Mouse (Mus musculus): ENCODE results near the gene Intu. TPM values are rescaled to one million over a fixed set of nuclear protein-coding genes. Genes with fewer than 3 reads are reported as not detected.

Intu gene
- total RNA-seq, 2 experiments from 2014 or later, result 1.2 to 2.3 TPM

GRCm38 (mm10) chr3:40518240-40518639 lies 12.8 kb upstream of the Intu start:
- H3K27ac ChIP-seq, result no peak overlapping the region
- intact Hi-C loops (cut with DNase I), result no loop called here
- no peak for DNase-seq
- no peak for TF ChIP-seq CTCF (IDR thresholded peaks at IDR 0.05)
- no peak overlapping the region for H3K4me3 ChIP-seq

GRCm38 (mm10) chr3:40519555-40519954 lies 11.5 kb upstream of the Intu start:
- Histone ChIP-seq H3K27ac (no peak overlapping the region), H3K4me3 (no peak overlapping the region)
- TF ChIP-seq CTCF (IDR thresholded peaks at IDR 0.05), result no peak
- DNase-seq, result no peak
- intact Hi-C loops (cut with DNase I), result no loop called here

- TF ChIP-seq CTCF (IDR thresholded peaks at IDR 0.05), result no peak
- no peak for DNase-seq
- no peak overlapping the region for H3K4me3 ChIP-seq
- no peak overlapping the region for H3K27ac ChIP-seq
- intact Hi-C loops (cut with DNase I), result no loop called here
Measured at GRCm38 (mm10) chr3:40520567-40520966, 10.5 kb upstream of the Intu start.

GRCm38 (mm10) chr3:40522446-40522845 lies 8.6 kb upstream of the Intu start:
- Histone ChIP-seq H3K4me3 (peak overlapping the region; percentile 33), H3K27ac (no peak overlapping the region)
- no peak for TF ChIP-seq CTCF (IDR thresholded peaks at IDR 0.05)
- no peak for DNase-seq
- intact Hi-C loops (cut with DNase I), result no loop called here

GRCm38 (mm10) chr3:40522846-40523245 lies 8.2 kb upstream of the Intu start:
- DNase-seq, result no peak
- Histone ChIP-seq H3K4me3 (peak overlapping the region; percentile 33), H3K27ac (no peak overlapping the region)
- intact Hi-C loops (cut with DNase I), result no loop called here
- no peak for TF ChIP-seq CTCF (IDR thresholded peaks at IDR 0.05)

GRCm38 (mm10) chr3:40523371-40523783 lies 7.7 kb upstream of the Intu start:
- intact Hi-C loops (cut with DNase I), result no loop called here
- no peak overlapping the region for H3K27ac ChIP-seq
- peak overlapping the region; percentile 33 for H3K4me3 ChIP-seq
- DNase-seq, result no peak
- TF ChIP-seq CTCF (IDR thresholded peaks at IDR 0.05), result peak; percentile 68

- intact Hi-C loops (cut with DNase I), result no loop called here
Measured at GRCm38 (mm10) chr3:40524841-40525240, 6.2 kb upstream of the Intu start.

GRCm38 (mm10) chr3:40525341-40525740 lies 5.7 kb upstream of the Intu start:
- H3K4me3 ChIP-seq, result no peak overlapping the region
- peak; percentile 50 for DNase-seq
- no peak overlapping the region for H3K27ac ChIP-seq
- peak; percentile 75 for TF ChIP-seq CTCF (IDR thresholded peaks at IDR 0.05)
- intact Hi-C loops (cut with DNase I), result no loop called here

More at GRCm38 (mm10) chr3:40524841-40525240, 6.2 kb upstream of the Intu start:
- Histone ChIP-seq H3K4me3 (no peak overlapping the region), H3K27ac (no peak overlapping the region)
- TF ChIP-seq CTCF (IDR thresholded peaks at IDR 0.05), result no peak
- DNase-seq, result no peak

- DNase-seq, result no peak
- intact Hi-C loops (cut with DNase I), result no loop called here
- TF ChIP-seq CTCF (IDR thresholded peaks at IDR 0.05), result no peak
- no peak overlapping the region for H3K27ac ChIP-seq
- no peak overlapping the region for H3K4me3 ChIP-seq
Measured at GRCm38 (mm10) chr3:40526095-40526494, 5.0 kb upstream of the Intu start.

GRCm38 (mm10) chr3:40527218-40527617 lies 3.9 kb upstream of the Intu start:
- Histone ChIP-seq H3K4me3 (no peak overlapping the region), H3K27ac (no peak overlapping the region)
- no peak for TF ChIP-seq CTCF (IDR thresholded peaks at IDR 0.05)
- DNase-seq, result no peak
- intact Hi-C loops (cut with DNase I), result no loop called here

- no peak for DNase-seq
- TF ChIP-seq CTCF (IDR thresholded peaks at IDR 0.05), result no peak
- Histone ChIP-seq H3K4me3 (no peak overlapping the region), H3K27ac (no peak overlapping the region)
- intact Hi-C loops (cut with DNase I), result no loop called here
Measured at GRCm38 (mm10) chr3:40527976-40528950, 2.8 kb upstream of the Intu start.

- no peak overlapping the region for H3K27ac ChIP-seq
- no peak overlapping the region for H3K4me3 ChIP-seq
- TF ChIP-seq CTCF (IDR thresholded peaks at IDR 0.05), result no peak
- no peak for DNase-seq
- intact Hi-C loops (cut with DNase I), result no loop called here
Measured at GRCm38 (mm10) chr3:40528958-40529357, 2.1 kb upstream of the Intu start.

GRCm38 (mm10) chr3:40530845-40531244 lies 241 bp upstream of the Intu start:
- Histone ChIP-seq H3K27ac (no peak overlapping the region), H3K4me3 (peak overlapping the region; percentile 71)
- intact Hi-C loops (cut with DNase I), result no loop called here
- DNase-seq, result no peak
- no peak for TF ChIP-seq CTCF (IDR thresholded peaks at IDR 0.05)

- no peak for TF ChIP-seq CTCF (IDR thresholded peaks at IDR 0.05)
- H3K27ac ChIP-seq, result no peak overlapping the region
- intact Hi-C loops (cut with DNase I), result no loop called here
- no peak for DNase-seq
- H3K4me3 ChIP-seq, result peak overlapping the region; percentile 71
Measured at GRCm38 (mm10) chr3:40532256-40532655, 1.2 kb downstream of the Intu start.
